Mouse (Mus musculus) stomach, postnatal 0 days (tissue): Measurements from ENCODE around the gene Rassf8.

ENCODE experiments used
- CTCF ChIP-seq: IDR thresholded peaks from 2 replicates; pipeline ENCODE4 v1.5.1; 2016; ENCODE audit warnings: antibody characterized with exemption, low read depth, mild to moderate bottlenecking, moderate library complexity
- EP300 ChIP-seq: optimal IDR thresholded peaks from 2 replicates; pipeline ENCODE3; 2016; ENCODE audit warnings: antibody characterized with exemption

DNA sequence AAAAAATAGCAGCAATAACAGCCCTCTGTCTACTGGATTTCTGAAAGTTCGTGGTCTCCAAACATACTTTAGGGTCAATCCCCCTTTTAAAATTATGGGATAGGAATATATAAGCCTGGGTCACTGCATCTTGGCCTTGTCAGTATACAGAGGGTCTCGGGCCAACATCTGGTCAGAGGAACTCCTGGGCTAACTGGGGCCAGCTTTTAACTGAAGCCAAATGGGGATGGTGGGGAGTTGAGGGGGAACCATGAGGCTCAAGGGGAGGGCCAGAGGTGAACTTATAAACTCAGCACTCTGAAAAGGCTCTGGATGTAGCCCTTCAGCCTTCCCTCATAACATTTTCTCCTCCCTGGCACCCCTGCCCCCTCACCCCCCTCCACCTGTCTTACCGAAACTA, 120.6 kb downstream of the Rassf8 start:
- no peak for TF ChIP-seq CTCF
- TF ChIP-seq EP300 = no peak
